9 mouse cellular contexts compared by ENCODE assay signal in genomic region chr12:9915726-9916140, GRCm38 (mm10).
DNase-seq lines count a peak whose midpoint lies in the region; ATAC-seq and TF ChIP-seq lines count a peak whose summit lies in the region.
"Had no signal": no experiment of that assay in that cellular context is flagged by ENCODE, and none has a peak within 500 bp of the region (broad histone marks: within the 10 kb centered on the region; RNA-seq: fewer than 3 reads in every experiment).

No protein-coding gene starts in this region.

- TF ChIP-seq CTCF in left cerebral cortex, adult 2 months (IDR thresholded peaks at IDR 0.05): no peak

- no peaks in the 10 kb centered on the region for H3K27me3 ChIP-seq in embryonic facial prominence, embryonic 14.5 days (replicated peaks; ENCODE audit: control insufficient read depth, insufficient read depth, low read length)
- H3K27me3 ChIP-seq in embryonic facial prominence, embryonic 10.5 days (replicated peaks; ENCODE audit: low read depth, poor library complexity, severe bottlenecking): no peaks in the 10 kb centered on the region

- no peak overlapping the region for H3K9ac ChIP-seq in embryonic facial prominence, embryonic 14.5 days (ENCODE audit: low read depth, low read length)

- DNase-seq in embryonic facial prominence, embryonic 14.5 days (ENCODE audit: low spot score): peak; percentile 89
- DNase-seq in embryonic facial prominence, embryonic 10.5 days (ENCODE audit: low spot score): no peak
- DNase-seq in left cerebral cortex, postnatal 4 days: peak; percentile 28
- DNase-seq in left cerebral cortex, adult 2 months (ENCODE audit: extremely low spot score in 1 of 2, low spot score in 2 of 2): no peak
- peak; percentile 51 to 53 for DNase-seq in heart, postnatal 36 days
- peak; percentile 42 for DNase-seq in ovary, postnatal 36 days (ENCODE audit: low spot score)
- no peak for DNase-seq in retina, postnatal 1 day
- no peak for DNase-seq in thymus, postnatal 10 days (ENCODE audit: low spot score in 2 of 2)

- H3K4me2 ChIP-seq in embryonic facial prominence, embryonic 14.5 days (ENCODE audit: low read depth, low read length): no peak overlapping the region
- H3K4me2 ChIP-seq: liver, embryonic 11.5 days had no signal

- no peaks in the 10 kb centered on the region for H3K9me3 ChIP-seq in embryonic facial prominence, embryonic 14.5 days (ENCODE audit: control insufficient read depth, low read length)
- H3K9me3 ChIP-seq in embryonic facial prominence, embryonic 10.5 days: 0 out of 2 replicates have a peak, but pooled peaks cover 5% of the 10 kb centered on the region

- H3K36me3 ChIP-seq in embryonic facial prominence, embryonic 14.5 days (ENCODE audit: control insufficient read depth, insufficient read depth, low read length): no peaks in the 10 kb centered on the region
- no peaks in the 10 kb centered on the region for H3K36me3 ChIP-seq in embryonic facial prominence, embryonic 10.5 days (replicated peaks)

- H3K4me1 ChIP-seq in embryonic facial prominence, embryonic 14.5 days (ENCODE audit: control insufficient read depth, insufficient read depth, low read length): no peaks in the 10 kb centered on the region
- no peaks in the 10 kb centered on the region for H3K4me1 ChIP-seq in embryonic facial prominence, embryonic 10.5 days

- ATAC-seq in embryonic facial prominence, embryonic 14.5 days (ENCODE audit: low read depth): peak; percentile 53; the same call in 1 of the 2 replicates

- intact Hi-C loops in left cerebral cortex, postnatal 4 days (cut with DNase I): no loop called here
- intact Hi-C loops in left cerebral cortex, adult 2 months (cut with DNase I): no loop called here
- intact Hi-C loops in heart, postnatal 36 days (cut with DNase I): no loop called here

- H3K27ac ChIP-seq in embryonic facial prominence, embryonic 14.5 days (replicated peaks; ENCODE audit: low read depth, low read length): no peak overlapping the region
- no peak overlapping the region for H3K27ac ChIP-seq in embryonic facial prominence, embryonic 10.5 days (replicated peaks)
- no peak overlapping the region for H3K27ac ChIP-seq in left cerebral cortex, adult 2 months

- no peak overlapping the region for H3K4me3 ChIP-seq in embryonic facial prominence, embryonic 14.5 days (ENCODE audit: low read depth, low read length)
- no peak overlapping the region for H3K4me3 ChIP-seq in embryonic facial prominence, embryonic 10.5 days
- H3K4me3 ChIP-seq in left cerebral cortex, adult 2 months: no peak overlapping the region

- WGBS in embryonic facial prominence, embryonic 14.5 days: 57% methylated on average over 7 of the region's 7 CpGs
- 85% methylated on average over 7 of the region's 7 CpGs for WGBS in embryonic facial prominence, embryonic 10.5 days

Comparison
In these comparisons a context has a peak if more than half of its experiments do, and no peak if none do; other contexts are left out.
1. DNase-seq: peak in embryonic facial prominence, embryonic 14.5 days (single experiment), left cerebral cortex, postnatal 4 days (single experiment), heart, postnatal 36 days (2 of 2) and ovary, postnatal 36 days (single experiment); none in embryonic facial prominence, embryonic 10.5 days (single experiment), left cerebral cortex, adult 2 months (0 of 2), retina, postnatal 1 day (single experiment) and thymus, postnatal 10 days (0 of 2).